Mouse (Mus musculus) heart, embryonic 14.5 days (tissue): ENCODE results near the gene Gm3233. TPM values are rescaled to one million over a fixed set of nuclear protein-coding genes. Genes with fewer than 3 reads are reported as not detected.
"Not testable (repeated sequence)": the region's sequence is repeated elsewhere in the genome, so short reads cannot be mapped to it uniquely, and the experiment has no call there.

Experiments used
- ATAC-seq: fragments of 200-750 bp; cut with Nextera tagmentation; 2 replicates; pipeline ENCODE4 v1.8.0; 2017; ENCODE audit warnings: low read depth, moderate TSS enrichment; ENCODE audit not compliant: insufficient number of reproducible peaks, insufficient read depth, low FRiP score
- H3K27ac ChIP-seq, 2 experiments: fragments of 200-500 bp in 1 of 2; fragments of 300-500 bp in 1 of 2; sonication (generic) in 1 of 2; replicated peaks in 1 of 2; 2 replicates each; pipeline ENCODE4 v1.5.1; 2012 to 2014; ENCODE audit warnings: low read depth in 2 of 2, low read length in 2 of 2, control low read depth in 1 of 2, mild to moderate bottlenecking in 1 of 2, mixed read lengths in 1 of 2; ENCODE audit not compliant: control insufficient read depth in 1 of 2, insufficient read depth in 1 of 2
- H3K27me3 ChIP-seq: fragments of 300-500 bp; sonication (generic); 2 replicates; pipeline ENCODE4 v1.6.1; 2014; ENCODE audit warnings: mild to moderate bottlenecking, low read length, control low read depth; ENCODE audit not compliant: control insufficient read depth, insufficient read depth
- H3K36me3 ChIP-seq: fragments of 300-500 bp; sonication (generic); 2 replicates; pipeline ENCODE4 v1.6.1; 2014; ENCODE audit warnings: mild to moderate bottlenecking, control low read depth, low read length, mixed read lengths; ENCODE audit not compliant: control insufficient read depth, insufficient read depth
- H3K4me1 ChIP-seq, 2 experiments: fragments of 200-500 bp in 1 of 2; fragments of 300-500 bp in 1 of 2; sonication (generic) in 1 of 2; 2 replicates each; pipeline ENCODE4 v1.6.1; 2012 to 2014; ENCODE audit warnings: low read length in 2 of 2, control low read depth in 1 of 2, mixed read lengths in 1 of 2; ENCODE audit not compliant: control insufficient read depth in 2 of 2, insufficient read depth in 2 of 2
- H3K4me2 ChIP-seq: fragments of 300-500 bp; sonication (generic); 2 replicates; pipeline ENCODE4 v1.6.1; 2014; ENCODE audit warnings: mild to moderate bottlenecking, low read length
- H3K4me3 ChIP-seq, 2 experiments: fragments of 200-500 bp in 1 of 2; fragments of 300-500 bp in 1 of 2; sonication (generic) in 1 of 2; 2 replicates each; pipeline ENCODE4 v1.5.1; 2012 to 2014; ENCODE audit warnings: low read length in 2 of 2, mild to moderate bottlenecking in 2 of 2, control low read depth in 1 of 2, low read depth in 1 of 2, moderate library complexity in 1 of 2; ENCODE audit not compliant: control insufficient read depth in 1 of 2, insufficient read depth in 1 of 2
- H3K9ac ChIP-seq: fragments of 300-500 bp; sonication (generic); 2 replicates; pipeline ENCODE4 v1.6.1; 2014; ENCODE audit warnings: mild to moderate bottlenecking, low read length
- H3K9me3 ChIP-seq: fragments of 300-500 bp; sonication (generic); 2 replicates; pipeline ENCODE4 v1.6.1; 2016; ENCODE audit warnings: low read length, control low read depth; ENCODE audit not compliant: control insufficient read depth
- WGBS: fragments of 180-500 bp; shearing (Covaris S2); extraction: QIAGEN DNeasy Blood & Tissue Kit; methylation state at CpG from one replicate; pipeline ENCODE4 v1.1.7; 2014; 5-methylcytosine and 5-hydroxymethylcytosine counted together
- polyA plus RNA-seq: library from polyadenylated mRNA; unstranded; fragments of >200 nt; fragmentation: Nextera tagmentation; extraction: Ambion mirVana; gene quantifications from 2 replicates; pipeline ENCODE4 v1.2.1, GENCODE M21; 2014

Gm3233 gene
- polyA plus RNA-seq, 1 experiment from 2014 or later, result not detected

DNA sequence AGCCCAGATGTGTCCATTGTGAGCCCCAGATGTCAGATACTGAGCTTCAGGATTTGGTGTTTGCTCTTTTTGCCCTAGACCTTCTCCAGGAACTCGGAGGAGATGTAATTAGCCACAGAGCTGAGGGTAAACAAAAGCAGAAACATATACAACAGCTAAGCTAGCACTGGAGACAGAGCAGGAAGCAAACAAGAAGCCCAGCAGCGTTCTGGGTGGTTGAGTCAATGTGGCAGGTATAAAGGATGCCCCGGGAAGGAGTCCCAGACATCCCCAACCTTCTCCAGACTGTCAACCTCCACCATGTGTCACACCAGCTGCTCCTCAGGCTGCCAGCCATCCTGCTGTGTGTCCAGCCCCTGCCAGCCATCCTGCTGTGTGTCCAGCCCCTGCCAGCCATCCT is 33.3 kb downstream of the Gm3233 start, which contains the start of gene Gm10100:
Gene Gm10100, plus strand, starts transcription at position 301 of the 400 bp plus-strand sequence.
- H3K4me3 ChIP-seq, result no peak within 1 kb of the TSS
- no peak within 1 kb of the TSS for H3K9ac ChIP-seq
- no peaks in the 10 kb centered on the region for H3K36me3 ChIP-seq
- no peak within 1 kb of the TSS for H3K4me2 ChIP-seq
- WGBS, result 28% methylated on average over 3 of the region's 3 CpGs
- H3K9me3 ChIP-seq, result no peaks in the 10 kb centered on the region
- H3K4me1 ChIP-seq, result no peaks in the 10 kb centered on the region
- no peaks in the 10 kb centered on the region for H3K27me3 ChIP-seq
- no peak for ATAC-seq
- H3K27ac ChIP-seq, result no peak within 1 kb of the TSS

DNA sequence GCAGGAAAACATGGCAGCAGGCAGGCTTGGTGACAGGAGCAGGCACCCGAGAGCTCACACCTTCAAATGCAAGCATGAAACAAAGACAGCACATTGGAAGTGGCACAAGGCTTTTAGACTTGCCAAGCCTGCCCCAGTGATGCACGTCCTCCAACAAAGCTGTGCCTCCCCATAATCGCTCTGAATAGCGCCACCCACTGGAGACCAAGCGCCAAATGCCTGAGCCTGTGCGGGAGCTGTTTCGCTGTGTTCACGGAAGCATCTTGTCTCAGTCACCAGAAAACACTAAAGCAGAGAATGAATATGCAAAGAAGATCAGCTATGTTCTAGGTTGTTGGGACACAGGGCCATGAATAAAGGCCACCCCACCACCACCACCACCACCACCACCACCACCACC is 34.6 kb downstream of the Gm3233 start:
- ATAC-seq, result no peak
- H3K4me3 ChIP-seq, result no peak overlapping the region
- H3K4me2 ChIP-seq, result no peak overlapping the region
- 68% methylated on average over 8 of the region's 8 CpGs for WGBS
- H3K9ac ChIP-seq, result no peak overlapping the region
- no peaks in the 10 kb centered on the region for H3K27me3 ChIP-seq
- H3K4me1 ChIP-seq, result no peaks in the 10 kb centered on the region
- no peaks in the 10 kb centered on the region for H3K9me3 ChIP-seq
- H3K27ac ChIP-seq, result no peak overlapping the region
- H3K36me3 ChIP-seq, result no peaks in the 10 kb centered on the region

DNA sequence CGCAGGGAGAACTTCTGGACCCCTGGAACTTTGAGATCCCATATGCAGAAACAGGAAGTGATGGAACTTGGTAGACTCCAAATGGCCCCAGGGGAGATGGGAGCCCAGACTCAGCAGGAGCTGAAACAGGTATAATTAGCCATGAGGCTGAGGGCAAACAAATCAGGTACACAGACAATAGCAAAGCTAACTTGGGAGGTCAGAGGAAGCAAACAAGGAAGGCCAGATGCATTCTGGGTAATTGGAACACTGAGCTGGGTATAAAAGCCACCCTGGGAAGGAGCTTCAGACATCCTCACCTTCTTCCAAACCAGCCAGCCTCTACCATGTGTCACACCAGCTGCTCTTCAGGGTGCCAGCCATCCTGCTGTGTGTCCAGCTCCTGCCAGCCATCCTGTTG is 39.2 kb downstream of the Gm3233 start, which contains the start of gene Krtap12-1:
Gene Krtap12-1, plus strand, starts transcription at position 301 of the 400 bp plus-strand sequence.
- ATAC-seq, result not testable (repeated sequence)

DNA sequence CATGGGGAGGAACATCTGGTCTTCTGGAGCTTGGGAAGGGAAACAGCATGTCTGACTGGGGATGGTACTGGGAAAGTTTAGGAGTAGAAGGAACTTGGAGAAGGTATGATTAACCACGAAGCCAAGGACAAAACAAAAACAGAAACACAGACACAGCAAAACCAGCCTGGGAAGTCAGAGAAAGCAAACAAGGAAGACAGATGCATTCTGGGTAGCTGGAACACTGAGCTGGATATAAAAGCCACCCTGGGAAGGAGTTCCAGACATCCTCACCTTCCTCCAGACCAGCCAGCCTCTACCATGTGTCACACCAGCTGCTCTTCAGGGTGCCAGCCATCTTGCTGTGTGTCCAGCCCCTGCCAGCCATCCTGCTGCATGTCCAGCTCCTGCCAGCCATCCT is 44.0 kb downstream of the Gm3233 start, which contains the start of gene Gm10142:
Gene Gm10142, plus strand, starts transcription at position 301 of the 400 bp plus-strand sequence.
- WGBS, result 70% methylated on average over 1 of the region's 1 CpGs

More for the DNA sequence above, 39.2 kb downstream of the Gm3233 start, which contains the start of gene Krtap12-1:
- not testable (repeated sequence) for H3K36me3 ChIP-seq, H3K9ac ChIP-seq, H3K9me3 ChIP-seq, H3K4me1 ChIP-seq, H3K27ac ChIP-seq, H3K27me3 ChIP-seq, H3K4me3 ChIP-seq, H3K4me2 ChIP-seq
- WGBS, result 80% methylated on average over 1 of the region's 1 CpGs

DNA sequence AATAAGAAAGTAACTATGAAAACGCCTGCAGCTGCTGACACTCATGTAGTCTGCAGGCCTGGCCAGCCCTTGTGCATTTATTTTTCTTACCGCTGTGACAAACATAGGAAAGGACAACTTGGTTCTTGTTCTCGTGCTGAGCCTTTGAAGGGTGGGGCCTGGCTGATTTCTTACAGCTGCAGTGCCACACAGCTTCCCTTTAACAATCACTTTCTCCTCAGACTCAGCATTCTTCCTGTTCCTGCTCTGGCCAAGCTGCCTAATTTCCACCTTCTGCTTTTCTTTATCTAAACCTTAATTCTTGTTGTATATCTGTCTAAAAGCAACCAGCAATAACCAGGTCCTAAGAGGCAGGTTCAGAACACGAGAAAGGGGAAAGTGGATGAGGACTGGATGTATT is 45.7 kb downstream of the Gm3233 start:
- ATAC-seq, result no peak
- no peak overlapping the region for H3K4me2 ChIP-seq
- no peak overlapping the region for H3K27ac ChIP-seq
- H3K4me1 ChIP-seq, result no peaks in the 10 kb centered on the region
- no peaks in the 10 kb centered on the region for H3K36me3 ChIP-seq
- H3K27me3 ChIP-seq, result no peaks in the 10 kb centered on the region
- no peak overlapping the region for H3K9ac ChIP-seq
- 58% methylated on average over 4 of the region's 4 CpGs for WGBS
- no peak overlapping the region for H3K4me3 ChIP-seq
- peaks cover 4% of the 10 kb centered on the region; the same call in 1 of the 2 replicates for H3K9me3 ChIP-seq

More for the DNA sequence above, 44.0 kb downstream of the Gm3233 start, which contains the start of gene Gm10142:
- Histone ChIP-seq H3K27ac (no peak within 1 kb of the TSS), H3K4me1 (no peaks in the 10 kb centered on the region), H3K4me2 (no peak within 1 kb of the TSS), H3K27me3 (no peaks in the 10 kb centered on the region), H3K36me3 (no peaks in the 10 kb centered on the region), H3K4me3 (no peak within 1 kb of the TSS), H3K9ac (no peak within 1 kb of the TSS), H3K9me3 (peaks cover 4% of the 10 kb centered on the region; the same call in 1 of the 2 replicates)
- no peak for ATAC-seq

DNA sequence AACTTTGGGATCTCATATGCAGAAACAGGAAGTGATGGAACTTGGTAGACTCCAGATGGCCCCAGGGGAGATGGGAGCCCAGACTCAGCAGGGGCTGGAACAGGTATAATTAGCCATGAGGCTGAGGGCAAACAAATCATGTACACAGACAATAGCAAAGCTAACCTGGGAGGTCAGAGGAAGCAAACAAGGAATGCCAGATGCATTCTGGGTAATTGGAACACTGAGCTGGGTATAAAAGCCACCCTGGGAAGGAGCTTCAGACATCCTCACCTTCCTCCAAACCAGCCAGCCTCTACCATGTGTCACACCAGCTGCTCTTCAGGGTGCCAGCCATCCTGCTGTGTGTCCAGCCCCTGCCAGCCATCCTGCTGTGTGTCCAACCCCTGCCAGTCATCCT is 48.3 kb downstream of the Gm3233 start, which contains the start of gene Gm10024:
Gene Gm10024, plus strand, starts transcription at position 301 of the 400 bp plus-strand sequence.
- H3K36me3 ChIP-seq, H3K4me2 ChIP-seq, H3K4me3 ChIP-seq, H3K9ac ChIP-seq, H3K27me3 ChIP-seq, ATAC-seq, H3K4me1 ChIP-seq, H3K27ac ChIP-seq, H3K9me3 ChIP-seq: not testable (repeated sequence)

DNA sequence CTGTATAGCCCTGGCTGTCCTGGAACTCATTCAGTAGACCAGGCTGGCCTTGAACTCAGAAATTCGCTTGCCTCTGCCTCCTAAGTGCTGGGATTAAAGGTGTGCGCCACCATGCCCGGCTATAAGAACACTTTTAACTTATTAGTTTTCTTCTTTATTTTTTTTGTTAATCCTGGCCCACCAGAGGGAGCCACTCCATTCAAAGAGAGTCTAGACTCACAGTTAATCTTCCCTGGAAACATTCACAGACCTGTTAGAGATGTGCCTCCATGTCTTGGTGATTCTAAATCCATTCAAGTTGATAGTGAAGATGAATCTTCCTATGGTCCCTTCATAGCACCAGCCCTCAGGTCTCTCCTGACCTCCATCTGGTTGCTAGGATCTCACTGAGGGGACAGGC is 49.7 kb downstream of the Gm3233 start:
- no peaks in the 10 kb centered on the region for H3K27me3 ChIP-seq
- no peak overlapping the region for H3K27ac ChIP-seq
- H3K36me3 ChIP-seq, result no peaks in the 10 kb centered on the region
- ATAC-seq, result no peak
- peaks cover 3% of the 10 kb centered on the region; the same call in 1 of the 2 replicates for H3K9me3 ChIP-seq
- H3K9ac ChIP-seq, result no peak overlapping the region
- H3K4me2 ChIP-seq, result no peak overlapping the region
- H3K4me3 ChIP-seq, result no peak overlapping the region
- WGBS, result 70% methylated on average over 3 of the region's 3 CpGs
- H3K4me1 ChIP-seq, result no peaks in the 10 kb centered on the region
